Mouse (Mus musculus): Measurements from ENCODE around the gene Aff4. TPM values are rescaled to one million over a fixed set of nuclear protein-coding genes. Genes with fewer than 3 reads are reported as not detected.

The Aff4 gene
- polyA plus RNA-seq, 1 experiment from 2014 or later, result 83.2 TPM

DNA sequence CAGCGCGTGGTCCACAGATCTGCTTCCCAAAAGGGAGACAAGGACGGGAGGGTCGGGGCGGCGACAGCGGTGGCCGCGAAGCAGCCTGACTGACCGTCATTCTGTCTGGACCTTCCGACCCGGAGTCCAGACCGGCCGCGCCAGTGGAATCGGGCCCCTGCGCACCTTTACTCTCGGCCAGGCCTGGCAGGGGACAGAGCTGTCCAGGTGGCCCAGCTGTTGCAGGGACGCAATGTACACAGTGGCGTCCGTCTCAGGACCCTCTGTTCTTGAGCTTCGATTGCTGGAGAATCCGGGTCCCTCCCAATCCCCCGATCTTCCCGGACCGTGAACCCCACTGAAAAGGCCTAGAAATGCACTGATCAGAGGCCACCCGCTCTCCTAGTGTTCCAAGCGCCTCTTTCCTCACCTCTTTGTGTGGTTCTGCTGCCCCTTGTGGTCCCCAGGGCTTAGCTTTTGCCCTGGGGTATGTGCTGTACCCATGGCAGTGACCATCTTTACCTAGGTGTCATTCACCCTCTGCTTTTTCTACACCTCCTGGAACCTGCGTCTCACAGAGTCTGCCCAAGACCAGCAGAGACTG, 106.8 kb downstream of the Aff4 start:
- Histone ChIP-seq H3K9ac (peak overlapping the region; percentile 51), H3K4me3 (peak overlapping the region; percentile 48), H3K27me3 (peaks cover 62% of the 10 kb centered on the region), H3K36me3 (no peaks in the 10 kb centered on the region), H3K27ac (no peak overlapping the region), H3K4me2 (replicated peaks) (peak overlapping the region; percentile 75), H3K9me3 (replicated peaks) (no peaks in the 10 kb centered on the region), H3K4me1 (peaks cover 7% of the 10 kb centered on the region)
- no peak for ATAC-seq (ENCODE audit: low FRiP score)
- 5% methylated on average over 29 of the region's 29 CpGs for WGBS

- peaks cover 17% of the 10 kb centered on the region for H3K4me1 ChIP-seq
- WGBS, result 65% methylated on average over 3 of the region's 3 CpGs
- H3K27me3 ChIP-seq, result peaks cover 78% of the 10 kb centered on the region
- H3K9me3 ChIP-seq (replicated peaks), result no peaks in the 10 kb centered on the region
- no peak overlapping the region for H3K9ac ChIP-seq
- no peak overlapping the region for H3K27ac ChIP-seq
- H3K4me3 ChIP-seq, result no peak overlapping the region
- no peak overlapping the region for H3K4me2 ChIP-seq (replicated peaks)
- no peak for ATAC-seq (ENCODE audit: low FRiP score)
- H3K36me3 ChIP-seq, result no peaks in the 10 kb centered on the region
Observed at GRCm38 (mm10) chr11:53458996-53459395, 108.4 kb downstream of the Aff4 start.

DNA sequence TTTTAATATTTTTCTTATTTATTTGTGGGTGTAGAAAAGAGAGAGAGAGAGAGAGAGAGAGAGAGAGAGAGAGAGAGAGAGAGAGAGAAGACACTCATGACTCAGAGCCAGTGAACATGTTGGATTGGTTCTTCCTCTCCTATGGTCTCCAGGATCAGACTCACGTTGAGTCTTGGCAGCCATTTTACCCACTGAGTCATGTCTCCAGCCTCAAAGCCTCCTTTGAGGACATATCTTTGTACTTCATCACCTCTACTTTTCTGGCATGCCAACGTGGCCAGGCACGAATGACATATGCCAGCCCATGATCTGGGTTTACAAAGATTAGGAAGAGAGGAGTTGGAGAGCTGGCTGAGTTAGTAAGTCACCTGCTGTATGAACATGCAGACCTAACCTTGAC, 109.6 kb downstream of the Aff4 start:
- no peak overlapping the region for H3K4me3 ChIP-seq
- no peak overlapping the region for H3K9ac ChIP-seq
- no peak overlapping the region for H3K4me2 ChIP-seq (replicated peaks)
- H3K27me3 ChIP-seq, result peaks cover 86% of the 10 kb centered on the region
- H3K27ac ChIP-seq, result no peak overlapping the region
- no peak for ATAC-seq (ENCODE audit: low FRiP score)
- no peaks in the 10 kb centered on the region for H3K36me3 ChIP-seq
- H3K9me3 ChIP-seq (replicated peaks), result no peaks in the 10 kb centered on the region
- 83% methylated on average over 3 of the region's 3 CpGs for WGBS
- H3K4me1 ChIP-seq, result peaks cover 17% of the 10 kb centered on the region

GRCm38 (mm10) chr11:53461727-53462126, 111.1 kb downstream of the Aff4 start:
- H3K9me3 ChIP-seq (replicated peaks), result no peaks in the 10 kb centered on the region
- H3K9ac ChIP-seq, result no peak overlapping the region
- H3K27me3 ChIP-seq, result peaks cover 89% of the 10 kb centered on the region
- H3K4me3 ChIP-seq, result no peak overlapping the region
- H3K4me1 ChIP-seq, result peaks cover 23% of the 10 kb centered on the region
- 19% methylated on average over 5 of the region's 5 CpGs for WGBS
- ATAC-seq (ENCODE audit: low FRiP score), result no peak
- H3K4me2 ChIP-seq (replicated peaks), result no peak overlapping the region
- no peaks in the 10 kb centered on the region for H3K36me3 ChIP-seq
- no peak overlapping the region for H3K27ac ChIP-seq

DNA sequence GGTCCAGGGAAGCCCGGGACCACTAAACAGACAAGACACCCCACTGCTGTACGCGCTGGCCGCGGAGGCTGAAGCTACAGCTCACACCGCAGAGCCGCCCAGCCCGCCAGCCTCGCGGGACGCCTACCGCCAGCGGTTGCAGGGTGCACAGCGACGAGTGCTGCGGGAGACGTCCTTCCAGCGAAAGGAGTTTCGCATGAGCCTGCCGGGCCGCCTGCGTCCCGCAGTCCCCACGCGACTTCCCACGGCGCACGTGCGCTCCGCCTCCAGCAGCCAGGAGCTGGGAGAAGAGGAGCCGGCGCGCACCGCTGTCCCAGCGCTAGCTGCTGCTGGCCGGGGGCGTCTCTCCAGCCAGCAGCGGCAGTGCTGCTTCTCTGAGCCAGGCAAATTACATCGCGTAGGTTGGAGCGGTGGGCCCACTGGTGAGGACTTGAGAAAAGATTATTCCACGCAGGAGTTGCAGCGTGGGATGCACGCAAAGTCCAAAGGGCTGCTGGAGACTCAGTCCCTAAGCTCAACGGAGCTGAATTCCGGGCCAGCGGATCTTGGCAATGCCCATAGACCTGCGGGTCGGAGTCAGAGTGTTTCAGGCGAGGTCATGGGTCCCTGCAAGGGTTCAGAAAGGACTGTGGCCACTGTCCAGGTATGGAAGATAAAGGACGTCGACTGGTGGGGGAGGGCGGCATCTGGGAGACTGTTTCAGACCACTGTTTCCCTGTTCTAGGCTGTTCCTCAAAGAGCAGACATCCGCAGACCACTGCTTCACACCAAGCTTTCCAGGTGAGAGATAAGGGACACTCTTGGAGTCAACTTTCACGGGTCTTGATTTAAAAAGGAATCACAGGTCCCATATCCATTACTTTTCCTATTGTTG, 113.2 kb downstream of the Aff4 start:
- no peak for ATAC-seq (ENCODE audit: low FRiP score)
- Histone ChIP-seq H3K4me3 (peak overlapping the region; percentile 34), H3K9me3 (replicated peaks) (no peaks in the 10 kb centered on the region), H3K9ac (peak overlapping the region; percentile 25), H3K36me3 (no peaks in the 10 kb centered on the region), H3K27me3 (peaks cover 86% of the 10 kb centered on the region), H3K4me2 (replicated peaks) (peak overlapping the region; percentile 69), H3K27ac (no peak overlapping the region), H3K4me1 (peaks cover 17% of the 10 kb centered on the region)
- 6% methylated on average over 55 of the region's 55 CpGs for WGBS

DNA sequence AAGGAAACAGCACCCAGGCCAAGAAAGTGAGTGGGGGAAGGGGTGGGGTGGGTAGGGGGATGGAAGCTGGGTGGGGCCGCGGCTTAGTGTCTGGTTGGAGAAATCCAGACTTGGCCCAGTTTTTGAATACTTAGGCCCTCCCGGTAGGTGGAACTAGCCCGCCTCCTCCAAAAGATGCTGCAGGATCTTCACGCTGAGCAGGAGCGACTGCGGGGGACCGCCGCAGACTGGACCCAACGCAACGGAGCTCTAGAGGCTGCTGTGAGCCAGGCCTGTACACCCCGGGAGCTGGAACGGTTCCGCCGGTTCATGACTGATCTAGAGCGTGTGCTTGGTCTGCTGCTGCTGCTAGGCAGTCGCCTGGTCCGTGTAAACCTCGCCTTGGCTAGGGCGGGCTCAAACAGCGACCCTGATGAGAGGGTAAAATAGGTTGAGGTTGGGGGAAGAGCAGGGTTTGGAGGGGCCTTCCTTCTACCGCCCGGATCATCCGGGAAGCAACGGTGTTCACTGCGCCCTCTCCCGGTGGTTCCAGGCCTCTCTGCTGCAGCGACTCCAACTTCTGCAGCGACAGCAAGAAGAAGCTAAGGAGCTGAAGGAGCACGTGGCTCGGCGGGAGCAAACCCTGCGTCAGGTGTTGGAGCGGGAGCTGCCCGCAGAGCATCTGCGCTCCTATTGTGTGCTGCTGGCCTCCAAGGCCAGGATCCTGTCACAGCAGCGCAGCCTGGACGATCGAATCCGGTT, 115.8 kb downstream of the Aff4 start:
- H3K36me3 ChIP-seq, result no peaks in the 10 kb centered on the region
- peak overlapping the region; percentile 26 for H3K4me3 ChIP-seq
- WGBS, result 3% methylated on average over 40 of the region's 40 CpGs
- H3K9ac ChIP-seq, result peak overlapping the region; percentile 38; the same call in 1 of the 2 replicates
- peaks cover 34% of the 10 kb centered on the region for H3K4me1 ChIP-seq
- peak overlapping the region; percentile 51 for H3K4me2 ChIP-seq (replicated peaks)
- no peaks in the 10 kb centered on the region for H3K9me3 ChIP-seq (replicated peaks)
- no peak overlapping the region for H3K27ac ChIP-seq
- peaks cover 88% of the 10 kb centered on the region for H3K27me3 ChIP-seq
- ATAC-seq (ENCODE audit: low FRiP score), result peak; percentile 21; the same call in 1 of the 2 replicates

GRCm38 (mm10) chr11:53469294-53469967, 118.8 kb downstream of the Aff4 start:
- Histone ChIP-seq H3K36me3 (no peaks in the 10 kb centered on the region), H3K27me3 (peaks cover 86% of the 10 kb centered on the region), H3K9ac (no peak overlapping the region), H3K4me1 (peaks cover 25% of the 10 kb centered on the region), H3K4me3 (no peak overlapping the region), H3K4me2 (replicated peaks) (peak overlapping the region; percentile 45; the same call in 1 of the 2 replicates), H3K27ac (peak overlapping the region; percentile 30), H3K9me3 (replicated peaks) (no peaks in the 10 kb centered on the region)
- ATAC-seq (ENCODE audit: low FRiP score), result no peak
- 29% methylated on average over 16 of the region's 16 CpGs for WGBS

DNA sequence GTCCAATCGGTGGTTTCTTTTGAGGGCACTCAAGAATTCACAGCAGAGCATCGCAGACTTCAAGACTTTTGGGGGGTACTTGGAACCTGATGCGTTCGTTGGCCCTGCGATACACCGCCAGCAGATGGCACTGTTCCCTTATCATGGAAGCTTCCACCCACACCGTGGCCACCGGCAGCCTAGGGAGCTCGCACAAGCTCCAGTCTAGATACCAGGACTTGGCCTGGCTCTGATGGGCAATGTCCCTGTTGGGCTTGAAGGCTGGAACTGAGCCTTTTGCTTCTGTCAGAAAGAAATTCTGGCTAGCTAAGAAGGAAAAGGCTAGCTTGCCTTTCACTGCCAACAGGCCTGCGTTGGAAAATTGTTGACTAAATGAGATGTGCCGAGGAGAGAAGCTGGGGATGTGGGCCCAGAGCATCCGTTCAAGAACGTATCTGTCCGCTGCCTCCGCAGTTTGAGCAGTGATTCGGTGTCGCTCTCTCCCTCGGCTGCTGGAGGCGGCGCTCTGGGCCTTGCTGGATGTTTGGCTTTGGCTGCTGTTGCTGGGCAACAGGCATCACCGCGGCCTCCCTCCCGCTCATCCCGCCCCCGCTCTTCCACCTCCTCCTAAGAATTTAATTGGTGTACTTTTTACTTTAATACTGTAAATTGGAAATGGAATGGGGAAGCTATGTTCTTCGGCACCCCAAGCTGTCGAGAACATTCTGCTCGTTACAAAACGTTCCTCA, 119.5 kb downstream of the Aff4 start, which contains the start of gene Gm9837:
Gm9837 (minus strand) TSS at position 512 of the 728 bp plus-strand sequence.
- Histone ChIP-seq H3K9ac (0 out of 2 replicates have a peak within 1 kb of the TSS, but pooled peaks have one; percentile 2), H3K4me3 (peak within 1 kb of the TSS; percentile 7; the same call in 1 of the 2 replicates), H3K36me3 (no peaks in the 10 kb centered on the region), H3K4me2 (replicated peaks) (peak within 1 kb of the TSS; percentile 45), H3K4me1 (peaks cover 25% of the 10 kb centered on the region), H3K27ac (peak within 1 kb of the TSS; percentile 30), H3K27me3 (peaks cover 86% of the 10 kb centered on the region), H3K9me3 (replicated peaks) (no peaks in the 10 kb centered on the region)
- ATAC-seq (ENCODE audit: low FRiP score), result peak; percentile 80
- WGBS, result 2% methylated on average over 29 of the region's 29 CpGs

Small RNA genes lying within 50 kb of the gene (microRNA-seq; reads per million reads assigned to microRNA genes)
- not detected for gene Mir6920

Other genes with a start within 250 kb of the Aff4 start
- gene Hspa4, start 50.4 kb upstream of the Aff4 start, polyA plus RNA-seq (2016; fragmentation: Nextera tagmentation; extraction: Ambion mirVana), result 80.7 and 85.8 TPM in 2 replicates
- gene Zcchc10, start 26.2 kb upstream of the Aff4 start, polyA plus RNA-seq (2016; fragmentation: Nextera tagmentation; extraction: Ambion mirVana), result 17.4 and 18.4 TPM in 2 replicates
- not detected in 2 replicates for gene Leap2, start 72.3 kb downstream of the Aff4 start, polyA plus RNA-seq (2016; fragmentation: Nextera tagmentation; extraction: Ambion mirVana)
- gene Uqcrq, start 80.0 kb downstream of the Aff4 start, polyA plus RNA-seq (2016; fragmentation: Nextera tagmentation; extraction: Ambion mirVana), result 480 and 552 TPM in 2 replicates
- gene Gdf9, start 80.2 kb downstream of the Aff4 start, polyA plus RNA-seq (2016; fragmentation: Nextera tagmentation; extraction: Ambion mirVana), result 2.6 and 3.9 TPM in 2 replicates
- gene Gm10447, start 106.3 kb downstream of the Aff4 start, polyA plus RNA-seq (2016; fragmentation: Nextera tagmentation; extraction: Ambion mirVana), result 0.09 and 0.12 TPM in 2 replicates
- gene Shroom1, start 106.4 kb downstream of the Aff4 start, polyA plus RNA-seq (2016; fragmentation: Nextera tagmentation; extraction: Ambion mirVana), result 5.2 and 6.3 TPM in 2 replicates
- gene Gm9837, start 119.6 kb downstream of the Aff4 start, polyA plus RNA-seq (2016; fragmentation: Nextera tagmentation; extraction: Ambion mirVana), result not detected in 2 replicates
- not detected in 2 replicates for gene Gm9945, start 129.3 kb downstream of the Aff4 start, polyA plus RNA-seq (2016; fragmentation: Nextera tagmentation; extraction: Ambion mirVana)
- 0.78 and 0.84 TPM in 2 replicates for gene Sowaha, start 129.4 kb downstream of the Aff4 start, polyA plus RNA-seq (2016; fragmentation: Nextera tagmentation; extraction: Ambion mirVana)
- 24.2 and 28.1 TPM in 2 replicates for gene Sept8, start 168.4 kb downstream of the Aff4 start, polyA plus RNA-seq (2016; fragmentation: Nextera tagmentation; extraction: Ambion mirVana)
- gene Kif3a, start 216.5 kb downstream of the Aff4 start, polyA plus RNA-seq (2016; fragmentation: Nextera tagmentation; extraction: Ambion mirVana), result 155 and 160 TPM in 2 replicates